Mouse (Mus musculus) thymus, postnatal 14 days (tissue): ENCODE data around the gene Tyrobp.

Experiments
- DNase-seq: peaks from one replicate; pipeline ENCODE4 v3.0.0; 2021

Gene Tyrobp

DNA sequence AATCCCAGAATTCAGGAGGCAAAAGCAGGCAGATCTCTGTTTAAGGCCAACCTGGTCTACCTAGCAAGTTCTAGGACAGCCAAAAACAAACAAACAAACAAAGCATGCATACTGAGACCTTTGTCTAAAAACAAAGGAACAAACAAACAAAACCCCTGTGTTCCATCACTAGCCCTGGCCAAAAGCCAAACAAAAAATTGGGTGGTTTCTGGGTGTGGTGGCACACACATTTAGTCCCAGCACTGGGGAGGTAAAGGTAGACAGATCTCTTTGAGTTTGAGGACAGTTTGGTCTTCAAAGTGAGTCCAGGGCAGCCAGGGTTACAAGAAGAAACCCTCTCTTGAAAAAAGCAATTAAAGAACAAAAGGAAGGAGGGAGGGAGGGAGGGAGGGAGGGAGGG, 15.8 kb downstream of the Tyrobp start:
- no peak for DNase-seq

DNA sequence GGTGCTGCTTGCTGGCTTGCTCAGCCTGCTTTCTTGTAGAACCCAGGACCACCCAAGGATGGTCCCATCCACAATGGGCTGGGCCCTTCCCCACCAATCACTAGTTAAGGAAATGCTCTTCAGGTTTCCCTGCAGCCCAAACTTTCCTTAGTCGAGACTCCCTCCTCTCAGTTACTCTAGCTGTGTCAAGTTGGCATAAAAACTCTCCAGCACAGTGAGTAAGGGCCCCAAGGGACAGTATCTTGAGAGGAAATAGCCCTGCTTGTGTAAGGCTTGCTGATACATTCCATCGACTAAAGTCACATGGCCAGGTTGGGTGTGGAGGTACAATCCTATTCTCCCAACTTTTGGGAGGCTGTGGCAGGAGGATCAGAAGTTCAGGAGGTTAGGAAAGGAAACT, 16.6 kb downstream of the Tyrobp start:
- no peak for DNase-seq

DNA sequence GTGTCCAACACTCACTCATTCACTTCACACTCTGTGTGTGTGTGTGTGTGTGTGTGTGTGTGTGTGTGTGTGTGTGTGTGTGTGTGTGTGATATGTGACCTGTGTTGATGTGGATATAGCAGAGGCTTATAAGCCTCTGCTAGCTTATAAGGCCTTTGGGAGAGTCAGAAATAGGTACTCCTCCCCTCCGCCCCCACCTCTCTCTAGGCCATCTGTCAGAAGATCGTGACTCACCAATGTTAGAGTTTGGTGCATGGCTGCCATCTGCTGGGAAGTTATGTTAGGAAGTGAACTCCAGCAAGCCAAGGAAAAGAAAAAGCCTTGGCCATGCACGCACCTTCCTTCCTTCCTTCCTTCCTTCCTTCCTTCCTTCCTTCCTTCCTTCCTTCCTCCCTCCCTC, 18.2 kb downstream of the Tyrobp start:
- peak; percentile 80 for DNase-seq

DNA sequence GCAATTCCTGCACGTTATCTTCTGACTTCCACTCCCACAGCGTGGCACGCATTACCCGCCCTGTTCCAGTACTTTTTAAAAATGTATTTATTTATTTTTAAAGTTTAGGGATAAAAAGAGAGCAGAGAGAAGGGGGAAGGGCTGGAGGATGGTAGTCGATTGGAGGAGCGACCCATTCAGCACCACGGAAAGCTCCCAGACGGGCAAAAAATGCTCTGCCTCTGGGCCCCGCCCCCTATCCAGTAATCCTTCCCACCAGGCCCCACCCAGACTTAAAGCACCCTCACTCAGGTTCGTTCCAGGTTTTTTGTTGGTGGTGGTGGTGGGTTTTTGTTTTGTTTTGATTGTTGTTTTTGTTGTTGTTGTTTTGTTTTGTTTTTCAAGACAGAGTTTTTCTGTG, 20.7 kb downstream of the Tyrobp start:
- peak; percentile 51 for DNase-seq

DNA sequence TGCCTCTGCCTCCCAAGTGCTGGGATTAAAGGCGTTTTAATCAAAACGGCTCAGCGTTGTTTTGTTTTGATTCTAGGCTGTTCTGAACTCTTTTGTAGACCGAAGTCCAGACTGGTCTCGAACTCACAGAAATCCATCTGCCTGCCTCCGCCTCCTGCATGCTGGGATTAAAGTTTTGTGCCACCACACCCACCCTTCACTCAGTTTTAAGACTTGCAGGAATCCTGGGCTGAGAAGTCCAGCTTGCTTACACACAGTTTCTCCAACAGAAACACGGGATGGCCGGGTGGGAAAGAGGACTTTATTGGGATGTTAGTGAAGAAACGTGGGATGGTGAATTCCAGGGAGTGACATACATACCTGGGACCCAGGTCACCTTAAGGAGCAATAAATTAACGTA, 21.1 kb downstream of the Tyrobp start:
- DNase-seq, result no peak

DNA sequence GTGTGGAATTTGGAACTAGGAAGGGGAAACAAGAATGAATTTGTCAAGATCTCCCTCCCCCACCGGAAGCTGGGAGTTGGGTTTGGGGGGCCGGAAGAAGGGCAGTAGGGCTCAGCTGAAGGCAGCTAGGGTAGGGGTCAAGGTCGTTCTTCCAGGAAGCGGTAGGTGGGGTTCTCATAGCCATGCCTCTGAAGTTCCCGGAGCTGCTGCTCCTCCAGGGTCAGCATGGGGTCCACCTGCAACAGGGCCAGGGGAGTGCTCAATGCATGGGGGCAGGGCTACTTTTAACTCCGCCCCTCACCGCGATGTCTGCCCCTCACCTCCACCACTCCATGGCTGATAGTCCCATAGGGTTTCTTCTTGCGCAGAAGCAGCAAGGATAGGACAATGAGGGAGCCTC, 21.6 kb downstream of the Tyrobp start:
- no peak for DNase-seq

DNA sequence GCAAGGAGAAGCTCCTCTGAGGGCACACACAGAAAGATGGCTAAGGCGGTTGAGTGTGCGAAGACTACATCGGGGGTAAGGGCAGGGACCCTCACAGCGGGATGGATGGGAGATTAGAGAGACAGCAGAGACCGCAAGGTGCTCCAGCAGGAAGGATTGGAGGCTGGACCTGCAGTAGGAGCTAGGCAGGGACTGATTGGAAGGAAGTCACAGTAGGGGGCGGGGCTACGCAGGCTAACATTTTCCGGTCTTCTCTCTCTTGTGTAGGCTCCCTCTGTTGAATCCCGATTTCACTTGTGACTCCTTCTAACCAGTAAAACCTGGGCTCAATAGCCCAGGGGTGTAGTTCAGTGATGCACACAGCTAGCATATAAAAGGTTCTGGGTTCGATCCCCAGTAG, 23.3 kb downstream of the Tyrobp start:
- no peak for DNase-seq

DNA sequence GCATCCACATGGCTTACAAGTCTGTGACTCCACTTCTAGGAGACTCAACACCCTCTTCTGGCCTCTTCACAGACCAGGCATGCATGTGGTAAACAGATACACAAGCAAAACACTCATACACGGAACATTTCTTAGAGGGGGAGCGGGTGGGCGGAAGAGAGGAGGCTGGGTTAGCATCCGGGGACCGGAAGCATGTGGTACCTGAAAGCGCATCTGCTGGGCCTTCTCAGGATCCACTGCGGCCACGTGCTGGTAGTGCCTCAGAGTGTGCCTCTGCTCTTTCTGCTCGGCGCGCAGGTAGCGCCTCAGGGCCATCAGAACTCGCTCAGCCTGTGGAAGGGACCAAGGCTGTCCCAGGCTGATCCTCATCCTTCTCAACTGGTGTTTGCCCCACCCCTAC, 26.2 kb downstream of the Tyrobp start:
- DNase-seq, result no peak

DNA sequence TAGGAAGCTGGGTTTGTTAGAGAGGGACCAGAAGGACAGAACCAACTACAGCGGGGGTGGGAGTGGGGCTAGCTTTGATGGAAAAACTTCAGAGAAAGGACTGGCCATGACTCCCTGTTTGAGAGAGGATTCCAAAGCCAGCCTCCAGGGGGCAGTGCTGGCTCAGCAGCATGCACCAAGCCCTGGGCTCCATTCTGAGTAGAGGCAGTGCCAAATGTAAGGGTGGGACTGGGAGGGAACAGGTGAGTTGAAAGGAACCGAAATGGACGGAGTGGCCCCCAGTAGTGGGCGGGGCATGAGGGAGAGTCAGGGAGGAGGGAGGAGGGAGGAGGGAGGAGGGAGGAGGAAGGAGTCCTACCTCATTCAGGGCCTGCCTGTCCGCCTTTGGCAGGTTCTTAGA, 27.1 kb downstream of the Tyrobp start:
- DNase-seq, result peak; percentile 59

DNA sequence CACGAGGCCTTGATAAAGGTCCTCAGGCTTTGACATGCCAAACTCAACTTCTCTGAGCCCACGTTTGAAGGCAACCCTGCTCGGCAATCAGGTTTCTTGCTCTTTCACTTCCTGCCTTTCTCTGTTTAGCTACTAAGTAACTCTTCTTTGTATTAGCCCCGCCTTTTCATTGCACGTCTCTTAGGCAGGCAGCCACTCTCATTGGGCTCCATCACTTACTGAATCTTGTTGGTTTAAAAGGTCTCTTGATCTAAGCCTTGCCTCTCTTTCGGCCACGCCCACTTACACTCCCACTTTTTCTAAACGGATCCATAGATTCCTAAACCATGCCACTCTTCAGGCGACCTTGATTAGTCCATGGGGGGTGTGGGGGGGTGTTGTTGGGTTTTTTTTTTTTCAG, 30.1 kb downstream of the Tyrobp start:
- DNase-seq, result no peak

DNA sequence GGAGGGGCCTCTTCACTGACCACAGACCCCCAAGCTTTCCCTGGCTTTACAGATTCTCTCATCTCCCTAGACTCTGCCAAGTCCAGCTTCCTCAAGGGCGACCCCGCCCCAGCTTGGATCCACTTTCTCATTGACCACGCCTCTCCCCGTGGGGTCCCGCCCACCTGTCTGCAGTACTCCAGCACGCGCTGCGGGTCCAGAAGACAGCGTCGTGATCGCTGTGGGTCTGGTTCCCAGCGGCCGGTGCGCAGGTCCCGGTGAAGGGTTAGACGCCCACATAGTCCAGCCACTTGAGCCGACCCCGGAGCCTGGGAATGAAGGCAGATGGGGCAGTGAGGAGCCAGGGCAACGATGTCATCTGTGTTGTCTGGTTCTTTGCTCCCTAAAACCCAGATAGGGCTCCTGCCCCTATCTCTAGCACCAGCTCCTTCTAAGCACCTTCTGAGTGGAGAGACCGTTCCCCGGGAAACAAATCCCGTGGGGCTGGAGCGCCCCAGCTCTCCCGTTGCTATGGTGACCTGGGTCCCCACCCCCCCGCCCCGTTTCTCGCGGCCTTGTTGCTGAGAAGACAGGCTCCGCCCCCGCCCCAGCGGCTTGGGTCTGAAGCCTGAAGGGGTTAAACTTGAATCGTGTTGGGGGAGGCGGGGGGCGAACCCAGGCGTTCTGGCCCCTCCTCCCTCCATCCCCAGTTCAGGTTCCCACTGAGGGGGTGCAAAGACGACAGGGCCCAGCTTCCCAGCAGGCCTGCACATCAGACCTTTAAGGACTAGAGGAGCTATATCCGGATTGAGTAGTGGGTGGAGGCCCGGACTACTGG, 30.8 kb downstream of the Tyrobp start:
- no peak for DNase-seq

DNA sequence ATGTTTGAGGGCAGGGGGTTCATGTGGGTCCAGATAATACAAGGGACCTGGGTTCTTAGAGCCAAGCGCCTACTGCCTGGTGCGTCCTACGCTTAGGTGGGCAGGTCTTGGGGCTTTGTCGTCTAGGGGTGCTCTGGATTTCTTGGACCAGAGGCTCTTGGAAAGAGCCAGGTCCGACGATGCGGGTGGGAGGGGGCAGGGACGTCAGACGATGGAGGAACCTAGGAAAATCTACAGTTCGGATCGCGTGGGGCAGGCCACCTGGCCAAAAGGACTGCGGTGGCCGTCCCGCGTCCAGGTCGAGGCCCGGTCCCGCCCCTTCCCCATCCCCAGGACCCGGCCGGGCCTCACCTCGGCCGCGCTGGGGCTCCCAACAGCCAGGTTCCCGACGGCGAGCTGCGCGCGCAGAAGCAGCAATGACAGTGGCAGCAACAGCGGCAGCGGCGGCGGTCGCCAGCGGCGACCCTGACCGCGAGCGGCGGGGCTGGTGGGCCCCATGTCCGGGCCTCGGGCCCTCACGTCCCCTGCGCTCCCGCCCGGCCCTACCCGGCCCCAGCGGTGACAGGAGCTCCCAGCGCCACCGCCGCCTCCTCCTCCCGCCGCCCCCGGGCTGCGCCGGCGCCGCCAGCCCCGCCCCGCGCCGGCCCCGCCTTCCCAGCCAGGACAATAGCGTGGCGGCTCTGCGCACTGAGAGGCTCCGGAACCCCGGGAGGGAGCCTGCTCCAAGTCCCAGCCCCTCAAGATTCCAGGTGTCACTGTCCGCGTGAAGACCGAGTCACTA, 31.6 kb downstream of the Tyrobp start, which contains the start of gene Aplp1:
Aplp1 (minus strand) TSS at position 565 of the 781 bp plus-strand sequence.
- peak; percentile 55 for DNase-seq

DNA sequence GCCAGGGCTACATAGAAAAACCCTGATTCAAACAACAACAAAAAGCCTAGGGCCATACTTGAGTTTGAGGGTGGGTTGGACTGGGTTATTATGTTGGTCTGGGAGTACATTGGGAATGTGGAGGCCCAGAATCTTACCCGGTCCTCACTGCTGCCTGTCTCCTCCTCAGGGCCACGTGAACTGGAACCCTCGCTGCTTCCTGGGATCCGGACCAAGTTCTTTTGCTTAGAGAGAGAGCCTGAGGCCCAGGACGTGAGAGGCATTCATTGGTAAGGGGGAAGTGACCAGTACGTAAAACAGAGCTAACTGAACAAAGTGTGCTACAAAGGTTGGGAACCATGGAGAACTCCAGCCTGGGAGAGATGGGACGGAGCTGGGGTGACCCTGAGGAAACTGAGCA, 36.7 kb downstream of the Tyrobp start:
- DNase-seq, result no peak

DNA sequence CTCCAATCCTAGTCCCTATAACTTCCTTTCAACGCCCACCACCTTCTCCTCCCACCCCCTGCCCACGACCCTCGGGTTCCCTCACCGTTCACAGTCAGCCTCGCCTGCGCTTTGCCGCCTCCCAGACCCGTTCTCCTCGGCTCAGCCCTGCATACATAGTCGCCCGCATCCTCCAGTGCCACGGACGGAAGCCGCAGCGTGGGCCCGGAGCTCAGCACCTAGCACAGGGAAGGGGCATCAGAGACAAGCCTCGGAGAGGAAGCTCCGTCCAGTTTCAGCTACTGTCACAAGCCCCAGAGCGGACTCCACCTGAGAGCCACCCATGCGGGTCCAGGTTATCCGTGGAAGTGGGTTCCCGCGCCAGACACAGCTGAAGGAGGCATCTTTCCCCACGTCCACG, 39.8 kb downstream of the Tyrobp start:
- no peak for DNase-seq

DNA sequence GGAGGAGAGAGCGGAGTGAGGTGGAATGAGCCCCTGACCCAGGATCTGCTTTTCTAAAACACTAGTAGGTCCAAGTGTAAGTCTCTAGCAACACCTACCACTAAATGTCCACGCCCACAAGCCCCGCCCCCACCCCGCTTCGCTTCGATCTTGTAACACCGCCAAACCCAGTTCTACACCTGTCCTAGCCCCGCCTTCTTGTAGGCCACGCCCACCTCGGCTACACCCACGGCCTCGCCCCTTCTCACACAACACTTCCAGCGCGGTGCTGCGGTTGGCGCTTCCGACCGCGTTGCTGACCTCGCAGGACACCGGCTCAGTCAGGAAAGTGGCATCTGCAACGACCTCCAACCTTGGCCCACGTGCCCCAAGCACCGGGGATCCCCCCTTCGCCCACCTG, 40.2 kb downstream of the Tyrobp start:
- DNase-seq, result peak; percentile 60

DNA sequence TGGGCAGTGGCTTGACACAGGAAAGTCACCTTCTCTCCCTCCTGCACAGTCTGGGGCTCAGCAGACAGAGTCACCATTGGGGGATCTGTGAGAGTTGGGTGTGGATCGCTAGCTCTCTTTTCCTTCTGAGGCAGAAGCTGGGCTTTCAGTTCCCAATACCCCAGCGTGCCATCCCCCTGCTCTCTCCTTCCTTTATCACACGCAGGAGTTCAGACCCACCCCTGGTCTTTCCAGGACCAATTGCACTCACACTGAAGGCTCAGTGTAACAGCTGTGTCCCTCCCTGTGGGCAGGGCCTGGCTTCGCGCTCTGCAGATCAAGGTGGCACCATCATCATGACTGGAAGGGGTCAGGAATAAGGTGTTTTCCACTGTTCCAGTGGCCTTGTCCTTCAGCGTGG, 40.7 kb downstream of the Tyrobp start:
- no peak for DNase-seq

DNA sequence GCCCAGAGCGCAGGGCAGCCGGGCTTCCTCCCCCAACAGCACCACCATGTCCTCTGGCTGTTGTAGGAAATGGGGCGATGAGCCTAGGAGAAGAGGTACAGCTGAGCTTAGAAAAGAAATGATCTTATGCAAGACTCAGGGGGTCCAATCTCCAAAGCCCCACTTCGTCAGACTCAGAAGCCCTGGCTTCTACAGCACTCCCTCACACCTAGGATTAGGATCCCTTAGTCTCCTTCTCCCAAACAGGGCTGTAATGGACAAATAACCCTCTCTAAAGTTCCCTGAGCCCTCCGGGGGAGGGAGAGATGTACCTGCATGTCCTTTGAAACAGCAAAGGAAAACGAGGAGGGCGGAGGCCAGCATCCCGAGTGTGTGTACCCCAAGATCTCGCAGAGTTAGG, 42.9 kb downstream of the Tyrobp start:
- DNase-seq, result no peak

DNA sequence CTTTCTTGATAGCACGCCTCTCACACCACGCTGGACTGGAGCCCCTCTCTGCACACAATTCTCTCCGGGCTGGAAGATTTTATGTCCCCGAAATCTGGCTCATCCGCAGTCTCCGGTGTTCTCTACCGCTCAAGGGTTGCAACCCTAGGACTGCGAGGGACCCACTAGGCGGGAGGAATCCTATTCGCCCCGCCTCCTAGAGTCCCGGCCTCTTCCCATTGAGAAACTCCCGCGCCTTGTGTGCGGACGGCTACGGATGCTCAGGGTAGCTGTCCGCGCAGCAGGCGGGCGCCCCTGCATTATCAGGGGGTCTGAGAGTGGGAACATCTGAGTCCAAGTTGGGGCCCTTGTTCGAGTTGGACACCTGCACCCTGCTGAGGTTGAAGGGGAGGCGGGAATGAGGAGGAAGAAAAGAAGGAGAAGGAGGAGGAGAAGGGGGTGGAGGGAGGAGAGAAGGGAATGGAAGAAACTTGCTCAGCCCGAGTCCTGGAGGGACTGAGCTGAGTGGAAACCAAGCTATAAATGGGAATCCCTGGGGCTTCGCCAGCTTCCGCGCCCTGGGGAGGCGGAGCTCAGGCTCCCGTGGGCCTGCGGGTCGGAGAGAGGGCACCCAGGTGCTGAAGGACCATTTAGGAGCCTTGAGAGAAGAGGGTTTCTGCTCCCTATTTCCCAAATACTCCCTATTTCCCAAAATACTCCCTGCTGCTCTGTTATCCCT, 43.5 kb downstream of the Tyrobp start:
- no peak for DNase-seq

DNA sequence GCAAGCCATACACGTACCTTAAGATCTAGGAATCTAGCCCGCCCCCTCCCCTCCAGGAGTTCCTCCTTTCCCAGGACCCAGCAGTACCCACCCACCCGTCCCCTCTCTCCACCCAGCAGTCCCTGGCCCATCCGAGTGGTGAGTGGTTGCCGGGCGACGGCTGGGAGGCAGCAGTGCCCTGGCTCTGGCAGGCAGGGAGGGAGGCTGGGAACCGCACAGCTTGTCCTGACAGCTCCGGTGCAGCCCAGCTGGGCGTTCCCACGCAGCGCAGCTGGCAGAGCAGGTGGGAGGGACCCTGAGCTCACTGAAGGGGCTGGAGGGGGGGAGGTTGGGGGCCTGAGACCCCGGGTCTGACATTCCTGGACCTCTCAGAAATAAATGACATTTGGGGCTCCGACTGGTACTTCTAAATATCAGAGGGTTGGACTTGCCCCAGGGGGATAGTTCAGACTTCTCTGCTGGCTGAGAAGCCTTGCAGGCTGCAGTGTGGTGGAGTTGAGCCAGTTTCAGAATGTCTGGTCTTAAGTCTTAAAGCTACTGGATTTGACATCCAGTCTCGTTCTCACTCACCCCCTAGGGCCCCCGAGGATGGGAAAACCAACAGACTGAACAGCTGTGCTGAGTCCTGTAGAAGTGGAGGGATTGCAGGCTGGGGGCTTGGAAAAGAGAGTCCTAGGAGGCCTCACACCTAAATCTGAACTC, 44.2 kb downstream of the Tyrobp start, which contains the start of the genes Kirrel2 and Nphs1:
Kirrel2 (minus strand) TSS at position 62 of the 702 bp plus-strand sequence.
Nphs1 (plus strand) TSS at position 687 of the 702 bp plus-strand sequence.
- DNase-seq, result no peak

DNA sequence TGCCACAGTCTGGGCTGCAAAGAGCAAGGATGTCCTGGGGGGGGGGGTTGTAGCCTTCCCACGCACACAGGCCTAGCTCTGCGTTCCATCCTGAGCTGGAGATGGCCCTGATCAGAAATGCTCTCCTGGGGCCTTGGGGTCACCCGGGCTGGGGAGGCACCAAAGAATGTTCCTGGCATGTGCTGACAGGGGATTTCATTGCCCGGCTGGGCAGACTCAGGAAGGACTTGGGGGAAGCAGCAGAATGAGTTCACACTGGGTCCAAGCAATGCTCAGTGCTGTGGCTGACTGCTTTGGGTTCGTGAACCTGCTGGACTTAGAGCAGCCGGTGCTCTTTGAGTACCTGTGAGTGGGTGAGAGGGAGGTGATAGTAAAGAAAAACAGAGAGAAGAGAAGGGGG, 45.9 kb downstream of the Tyrobp start:
- DNase-seq, result no peak

DNA sequence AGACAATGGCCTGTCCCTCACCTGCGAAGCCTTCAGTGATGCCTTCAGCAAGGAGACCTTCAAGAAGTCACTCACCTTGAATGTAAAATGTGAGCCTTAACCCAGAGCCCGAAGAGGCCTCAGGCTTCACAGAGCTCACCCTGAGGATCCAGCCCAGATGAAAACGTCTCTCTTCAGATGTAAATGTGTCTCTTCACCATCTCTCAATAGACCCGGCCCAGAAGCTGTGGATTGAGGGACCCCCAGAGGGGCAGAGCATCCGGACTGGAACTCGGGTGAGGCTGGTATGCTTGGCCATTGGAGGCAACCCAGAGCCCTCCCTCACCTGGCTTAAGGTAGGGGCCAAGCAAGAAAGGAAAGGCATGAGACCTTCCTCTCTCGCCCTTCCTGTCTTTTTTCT, 50.0 kb downstream of the Tyrobp start:
- DNase-seq, result no peak

DNA sequence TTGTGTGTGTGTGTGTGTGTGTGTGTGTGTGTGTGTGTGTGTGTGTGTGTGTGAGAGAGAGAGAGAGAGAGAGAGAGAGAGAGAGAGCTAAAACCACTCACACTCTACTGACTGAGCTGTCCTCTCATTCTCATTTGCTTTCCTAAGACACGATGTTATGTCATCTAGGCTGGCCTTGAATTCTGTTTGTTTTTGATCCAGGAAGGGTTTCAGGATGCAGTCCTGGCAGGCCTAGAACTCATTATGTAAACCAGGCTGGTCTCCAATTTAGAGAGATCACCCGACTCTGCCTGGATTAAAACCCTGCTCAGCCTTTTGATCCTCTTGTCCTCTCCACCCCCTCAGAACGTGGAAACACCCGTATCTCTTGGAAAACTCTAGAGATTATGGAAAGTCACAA, 50.4 kb downstream of the Tyrobp start:
- no peak for DNase-seq

DNA sequence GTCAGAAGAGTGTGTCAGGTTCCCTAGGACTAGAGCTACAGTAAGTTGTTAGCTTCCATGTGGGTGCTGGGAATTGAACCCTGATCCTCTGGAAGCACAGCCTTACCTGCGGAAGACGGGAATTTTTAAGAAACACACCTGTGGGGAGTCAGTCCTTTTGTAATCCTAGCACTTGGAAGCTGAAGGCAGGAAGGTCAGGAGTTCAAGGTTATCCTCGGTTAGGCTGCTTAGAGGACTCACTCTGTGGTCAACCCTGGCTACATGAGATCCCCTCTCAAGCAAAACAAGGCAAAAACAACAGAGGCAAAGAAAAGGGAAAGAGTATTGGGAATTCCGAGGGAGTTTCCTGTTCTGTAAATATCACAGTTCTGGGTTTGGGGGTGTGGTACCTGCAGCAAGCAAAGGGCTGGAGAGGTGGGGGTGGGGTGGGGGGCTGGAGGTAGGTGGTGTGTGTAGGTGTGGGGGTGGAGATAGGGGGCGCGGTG, 51.3 kb downstream of the Tyrobp start:
- DNase-seq, result no peak
